Mouse (Mus musculus): ENCODE data around the gene Srgn.

GRCm38 (mm10) chr10:62545759-62546158, 18.5 kb upstream of the Srgn start:
- TF ChIP-seq CTCF (IDR thresholded peaks at IDR 0.05; ENCODE audit: extremely low read depth, insufficient read depth, insufficient read length, insufficient replicate concordance) = no peak
- no peak for TF ChIP-seq POLR2A (IDR thresholded peaks at IDR 0.05; ENCODE audit: low read depth, low read length)

All from spleen, adult 2 months (tissue).